Mouse (Mus musculus) forebrain, embryonic 11.5 days (tissue): ENCODE data around the gene Cdca8. TPM values are rescaled to one million over a fixed set of nuclear protein-coding genes. Genes with fewer than 3 reads are reported as not detected.

ENCODE experiments used
- ATAC-seq: fragments of 200-750 bp; cut with Nextera tagmentation; replicated peaks from 2 replicates; pipeline ENCODE4 v1.8.0; 2017; ENCODE audit warnings: moderate TSS enrichment; ENCODE audit not compliant: low FRiP score
- DNase-seq: peaks from one replicate; pipeline ENCODE4 v3.0.0-alpha.2; 2017; ENCODE audit warnings: low spot score
- H3K27ac ChIP-seq: fragments of 300-500 bp; sonication (generic); 2 replicates; pipeline ENCODE4 v1.5.1; 2014; ENCODE audit warnings: low read depth, low read length
- H3K27me3 ChIP-seq: fragments of 300-500 bp; sonication (generic); 2 replicates; pipeline ENCODE4 v1.6.1; 2014; ENCODE audit warnings: mild to moderate bottlenecking, low read length, mixed read lengths; ENCODE audit not compliant: control insufficient read depth, insufficient read depth
- H3K36me3 ChIP-seq: fragments of 300-500 bp; sonication (generic); 2 replicates; pipeline ENCODE4 v1.6.1; 2014; ENCODE audit warnings: mild to moderate bottlenecking, low read length, moderate library complexity, mixed read lengths; ENCODE audit not compliant: control insufficient read depth, insufficient read depth
- H3K4me1 ChIP-seq: fragments of 300-500 bp; sonication (generic); replicated peaks from 2 replicates; pipeline ENCODE4 v1.6.1; 2014; ENCODE audit warnings: low read length, mixed read lengths; ENCODE audit not compliant: control insufficient read depth, insufficient read depth
- H3K4me2 ChIP-seq: fragments of 300-500 bp; sonication (generic); 2 replicates; pipeline ENCODE4 v1.6.1; 2014; ENCODE audit warnings: low read depth, mild to moderate bottlenecking, low read length, moderate library complexity, mixed read lengths; ENCODE audit not compliant: severe bottlenecking
- H3K4me3 ChIP-seq: fragments of 300-500 bp; sonication (generic); 2 replicates; pipeline ENCODE4 v1.5.1; 2014; ENCODE audit warnings: low read depth, low read length
- H3K9ac ChIP-seq: fragments of 300-500 bp; sonication (generic); 2 replicates; pipeline ENCODE4 v1.6.1; 2014; ENCODE audit warnings: low read length
- H3K9me3 ChIP-seq: fragments of 300-500 bp; sonication (generic); 2 replicates; pipeline ENCODE4 v1.6.1; 2016; ENCODE audit warnings: low read length, mixed read lengths; ENCODE audit not compliant: control insufficient read depth
- WGBS: fragments of 180-500 bp; shearing (Covaris S2); extraction: QIAGEN DNeasy Blood & Tissue Kit; methylation state at CpG from one replicate; pipeline ENCODE4 v1.1.7; 2014; 5-methylcytosine and 5-hydroxymethylcytosine counted together
- polyA plus RNA-seq: library from polyadenylated mRNA; unstranded; fragments of >200 nt; fragmentation: Nextera tagmentation; extraction: Ambion mirVana; gene quantifications from 2 replicates; pipeline ENCODE4 v1.2.1, GENCODE M21; 2014

Gene Cdca8
- polyA plus RNA-seq, 1 experiment from 2014 or later = 284 TPM

DNA sequence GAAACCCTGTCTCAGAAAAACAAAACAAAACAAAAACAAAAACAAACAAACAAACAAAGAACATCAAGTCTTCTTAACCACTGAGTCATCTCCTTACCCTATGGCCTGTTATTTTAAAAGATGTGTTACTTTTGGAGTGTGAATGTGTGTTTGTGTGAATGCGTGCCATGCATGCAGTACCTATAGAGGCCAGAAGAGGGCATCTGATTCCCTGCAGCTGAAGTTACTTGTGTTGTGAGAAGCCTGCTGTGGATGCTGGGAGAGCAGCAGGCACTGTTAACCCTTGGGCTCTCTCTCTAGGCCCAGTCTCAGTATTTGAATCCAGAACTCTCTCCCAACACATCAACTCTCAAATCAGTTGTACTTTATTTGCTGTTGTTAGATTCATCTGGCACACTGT is 66.4 kb downstream of the Cdca8 start:
- DNase-seq = no peak
- Histone ChIP-seq H3K4me2 (no peak overlapping the region), H3K27ac (no peak overlapping the region), H3K9ac (no peak overlapping the region), H3K36me3 (no peaks in the 10 kb centered on the region), H3K9me3 (peaks cover 2% of the 10 kb centered on the region; the same call in 1 of the 2 replicates), H3K4me3 (no peak overlapping the region), H3K4me1 (no peaks in the 10 kb centered on the region), H3K27me3 (no peaks in the 10 kb centered on the region)
- ATAC-seq = no peak
- WGBS = 97% methylated on average over 1 of the region's 1 CpGs

Other genes with a start within 250 kb of the Cdca8 start
- 55.3 and 63.2 TPM in 2 replicates for gene Utp11, start 245.7 kb downstream of the Cdca8 start, polyA plus RNA-seq
- 5.5 and 6.4 TPM in 2 replicates for gene Fhl3, start 238.6 kb downstream of the Cdca8 start, polyA plus RNA-seq
- 218 and 220 TPM in 2 replicates for gene Sf3a3, start 224.5 kb downstream of the Cdca8 start, polyA plus RNA-seq
- 34.1 and 36.8 TPM in 2 replicates for gene Inpp5b, start 197.5 kb downstream of the Cdca8 start, polyA plus RNA-seq
- gene Mtf1, start 137.2 kb downstream of the Cdca8 start, polyA plus RNA-seq = 14.7 and 15.4 TPM in 2 replicates
- 45.0 and 50.9 TPM in 2 replicates for gene Yrdc, start 88.6 kb downstream of the Cdca8 start, polyA plus RNA-seq
- gene 1110065P20Rik, start 88.1 kb downstream of the Cdca8 start, polyA plus RNA-seq = 49.5 and 51.7 TPM in 2 replicates
- gene Maneal, start 77.1 kb downstream of the Cdca8 start, polyA plus RNA-seq = 7.3 and 10.3 TPM in 2 replicates
- 1.5 and 1.6 TPM in 2 replicates for gene Epha10, start 58.4 kb downstream of the Cdca8 start, polyA plus RNA-seq
- gene 9930104L06Rik, start 2.3 kb downstream of the Cdca8 start, polyA plus RNA-seq = 5.9 and 6.1 TPM in 2 replicates
- 56.2 and 64.8 TPM in 2 replicates for gene Rspo1, start 47.1 kb upstream of the Cdca8 start, polyA plus RNA-seq
- gene Gnl2, start 77.3 kb upstream of the Cdca8 start, polyA plus RNA-seq = 95.5 and 98.5 TPM in 2 replicates
- gene Dnali1, start 126.4 kb upstream of the Cdca8 start, polyA plus RNA-seq = 0.24 and 0.28 TPM in 2 replicates
- gene Snip1, start 127.4 kb upstream of the Cdca8 start, polyA plus RNA-seq = 32.8 and 33.9 TPM in 2 replicates
- gene Meaf6, start 145.8 kb upstream of the Cdca8 start, polyA plus RNA-seq = 109 and 120 TPM in 2 replicates
- gene Zc3h12a, start 188.5 kb upstream of the Cdca8 start, polyA plus RNA-seq = 0.16 and 0.57 TPM in 2 replicates